Mouse (Mus musculus) embryonic fibroblast, embryonic 13.5 days (primary cell): ENCODE results near the gene Bzw1. TPM values are rescaled to one million over a fixed set of nuclear protein-coding genes. Genes with fewer than 3 reads are reported as not detected.
"Not testable (repeated sequence)": the region's sequence is repeated elsewhere in the genome, so short reads cannot be mapped to it uniquely, and the experiment has no call there.

Source experiments
- H3K27ac ChIP-seq: 2 replicates; pipeline ENCODE4 v1.5.1; 2012; ENCODE audit warnings: low read length, control low read depth, inconsistent platforms; ENCODE audit not compliant: insufficient read depth
- H3K4me1 ChIP-seq: 2 replicates; pipeline ENCODE4 v1.6.1; 2011; ENCODE audit warnings: low read length; ENCODE audit not compliant: control insufficient read depth, insufficient read depth
- H3K4me3 ChIP-seq: 2 replicates; pipeline ENCODE4 v1.5.1; 2011; ENCODE audit warnings: mild to moderate bottlenecking, control low read depth, low read length; ENCODE audit not compliant: insufficient read depth
- CTCF ChIP-seq: IDR thresholded peaks from 2 replicates; pipeline ENCODE4 v1.5.1; 2011; ENCODE audit warnings: mild to moderate bottlenecking, control low read depth, low read length, moderate library complexity, borderline replicate concordance; ENCODE audit not compliant: insufficient read depth
- POLR2A ChIP-seq: IDR thresholded peaks from 2 replicates; pipeline ENCODE4 v1.6.1; 2011; ENCODE audit warnings: low read depth, mild to moderate bottlenecking, control low read depth, low read length, moderate library complexity
- polyA plus RNA-seq: library from polyadenylated mRNA; stranded (reverse); fragments of >200 nt; gene quantifications from 2 replicates; pipeline ENCODE4 v1.2.4, GENCODE M21; 2011; ENCODE audit warnings: low read depth; ENCODE audit not compliant: missing spikeins, insufficient read length

Bzw1 gene
- polyA plus RNA-seq, 1 experiment: 360 TPM

GRCm38 (mm10) chr1:58365829-58366228 lies 26.9 kb upstream of the Bzw1 start:
- Histone ChIP-seq H3K27ac (no peak overlapping the region), H3K4me3 (no peak overlapping the region), H3K4me1 (0 out of 2 replicates have a peak, but pooled peaks cover 2% of the 10 kb centered on the region)
- no peak for TF ChIP-seq POLR2A
- TF ChIP-seq CTCF: no peak

- TF ChIP-seq CTCF (no peak), POLR2A (no peak)
- Histone ChIP-seq H3K27ac (peak overlapping the region; percentile 35), H3K4me3 (no peak overlapping the region), H3K4me1 (0 out of 2 replicates have a peak, but pooled peaks cover 2% of the 10 kb centered on the region)
Measured at GRCm38 (mm10) chr1:58366737-58367471, 25.8 kb upstream of the Bzw1 start.

GRCm38 (mm10) chr1:58369716-58370115 lies 23.0 kb upstream of the Bzw1 start:
- TF ChIP-seq CTCF (no peak), POLR2A (no peak)

DNA sequence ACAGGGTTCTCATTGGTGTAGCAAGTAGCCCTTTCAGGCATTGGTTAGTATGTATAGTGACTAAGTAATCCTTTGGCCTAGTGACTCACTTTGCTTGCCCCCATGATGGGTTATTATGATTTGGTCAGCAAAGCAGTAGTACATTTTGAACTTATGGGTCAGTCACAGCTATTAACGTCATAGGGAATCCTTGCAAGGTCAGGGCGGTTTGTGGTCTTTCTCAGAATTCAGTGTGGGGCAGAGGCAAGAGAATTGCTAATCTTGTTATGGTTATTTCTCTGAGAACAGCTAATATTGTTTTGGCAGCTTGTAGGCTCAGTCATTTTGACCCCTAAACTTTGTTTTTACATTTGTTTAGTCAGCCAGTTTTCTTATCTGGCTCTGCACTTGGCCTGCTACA lies 18.4 kb upstream of the Bzw1 start:
- not testable (repeated sequence) for H3K4me1 ChIP-seq, H3K4me3 ChIP-seq, H3K27ac ChIP-seq

More at GRCm38 (mm10) chr1:58369716-58370115, 23.0 kb upstream of the Bzw1 start:
- Histone ChIP-seq H3K4me1 (0 out of 2 replicates have a peak, but pooled peaks cover 2% of the 10 kb centered on the region), H3K4me3 (no peak overlapping the region), H3K27ac (no peak overlapping the region)

DNA sequence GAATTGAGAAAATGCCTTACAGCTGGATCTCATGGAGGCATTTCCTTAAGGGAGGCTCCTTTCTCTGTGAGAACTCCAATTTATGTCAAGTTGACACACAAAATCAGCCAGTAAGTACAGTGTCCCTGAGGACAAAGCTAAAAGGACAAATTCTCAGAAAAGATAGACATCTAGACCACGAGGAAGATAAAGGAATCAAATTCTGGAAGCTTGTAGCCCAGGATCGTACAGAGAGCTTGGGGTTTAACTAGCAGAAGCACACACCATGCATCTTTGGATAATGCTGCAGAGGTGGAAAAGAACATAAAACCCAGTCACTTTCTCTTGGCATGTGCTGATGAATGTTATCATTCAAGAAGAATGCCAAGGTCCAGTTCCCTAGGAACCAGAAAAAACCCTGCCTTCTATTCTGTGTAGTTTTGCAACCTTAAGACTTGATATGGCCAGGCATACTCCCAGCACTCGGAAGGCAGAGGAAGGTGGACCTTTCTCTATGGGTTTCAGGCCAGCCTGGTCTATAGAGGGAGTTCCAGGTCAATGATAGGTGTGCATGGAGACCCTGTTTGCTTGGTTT lies 17.0 kb upstream of the Bzw1 start:
- Histone ChIP-seq H3K27ac (no peak overlapping the region), H3K4me1 (no peaks in the 10 kb centered on the region), H3K4me3 (no peak overlapping the region)
- no peak for TF ChIP-seq POLR2A
- TF ChIP-seq CTCF: no peak

GRCm38 (mm10) chr1:58382586-58383281 lies 10.0 kb upstream of the Bzw1 start:
- no peak overlapping the region for H3K27ac ChIP-seq
- TF ChIP-seq POLR2A (no peak), CTCF (no peak)
- H3K4me3 ChIP-seq: no peak overlapping the region
- H3K4me1 ChIP-seq: no peaks in the 10 kb centered on the region

- Histone ChIP-seq H3K4me3 (peak overlapping the region; percentile 98), H3K27ac (peak overlapping the region; percentile 97), H3K4me1 (peaks cover 3% of the 10 kb centered on the region)
- TF ChIP-seq CTCF (no peak), POLR2A (peak; percentile 31; the same call in 1 of the 2 replicates)
Measured at GRCm38 (mm10) chr1:58391421-58392267, 1.1 kb upstream of the Bzw1 start.

DNA sequence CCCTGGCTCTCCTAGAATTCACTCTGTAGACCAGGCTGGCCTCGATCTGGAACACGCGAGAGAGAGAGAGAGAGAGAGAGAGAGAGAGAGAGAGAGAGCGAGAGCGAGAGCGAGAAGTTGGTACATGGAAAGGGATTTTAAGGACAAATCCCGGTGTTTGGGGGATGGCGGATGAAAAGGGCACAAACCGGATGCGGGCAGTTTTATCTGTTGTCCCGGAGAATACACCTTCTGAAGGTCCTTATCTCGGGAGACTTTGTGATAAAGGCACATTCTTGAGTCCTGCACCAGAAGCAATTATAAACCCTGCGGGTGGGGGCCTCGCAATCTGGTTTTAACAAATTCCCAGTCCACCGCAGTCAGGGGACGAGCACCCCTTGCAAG lies 438 bp upstream of the Bzw1 start:
- peaks cover 3% of the 10 kb centered on the region for H3K4me1 ChIP-seq
- H3K27ac ChIP-seq: peak overlapping the region; percentile 97
- H3K4me3 ChIP-seq: peak overlapping the region; percentile 98
- no peak for TF ChIP-seq POLR2A
- no peak for TF ChIP-seq CTCF
